Mouse (Mus musculus) yolk sac, embryonic 10.5 days (tissue): ENCODE results near the gene Eif2ak4.

Source experiments
- DNase-seq: peaks from one replicate; pipeline ENCODE4 v3.0.0-alpha.2; 2017; ENCODE audit warnings: low spot score

The Eif2ak4 gene

GRCm38 (mm10) chr2:118464450-118464849, 76.0 kb downstream of the Eif2ak4 start:
- DNase-seq = no peak

DNA sequence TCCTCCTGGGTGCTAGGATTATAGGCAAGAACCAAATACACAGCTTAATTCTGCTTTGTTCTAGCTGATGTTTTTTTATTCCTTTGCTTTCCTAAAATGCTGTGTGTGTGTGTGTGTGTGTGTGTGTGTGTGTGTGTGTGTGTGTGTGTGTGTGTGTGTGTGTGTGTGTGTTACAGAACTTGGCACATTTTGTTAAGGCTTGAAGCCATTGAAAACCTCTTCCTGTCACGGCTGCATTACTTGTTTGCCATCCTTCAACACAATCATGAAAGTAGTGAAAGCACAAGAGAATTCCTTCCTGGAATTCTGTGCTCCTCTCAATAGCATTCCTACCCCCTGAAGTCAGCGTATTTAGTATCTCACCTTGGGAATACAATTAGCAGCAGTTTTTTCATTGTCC, 77.5 kb downstream of the Eif2ak4 start:
- no peak for DNase-seq

GRCm38 (mm10) chr2:118466601-118467000, 78.2 kb downstream of the Eif2ak4 start:
- DNase-seq = no peak

- no peak for DNase-seq
Observed at GRCm38 (mm10) chr2:118468354-118468753, 79.9 kb downstream of the Eif2ak4 start.

DNA sequence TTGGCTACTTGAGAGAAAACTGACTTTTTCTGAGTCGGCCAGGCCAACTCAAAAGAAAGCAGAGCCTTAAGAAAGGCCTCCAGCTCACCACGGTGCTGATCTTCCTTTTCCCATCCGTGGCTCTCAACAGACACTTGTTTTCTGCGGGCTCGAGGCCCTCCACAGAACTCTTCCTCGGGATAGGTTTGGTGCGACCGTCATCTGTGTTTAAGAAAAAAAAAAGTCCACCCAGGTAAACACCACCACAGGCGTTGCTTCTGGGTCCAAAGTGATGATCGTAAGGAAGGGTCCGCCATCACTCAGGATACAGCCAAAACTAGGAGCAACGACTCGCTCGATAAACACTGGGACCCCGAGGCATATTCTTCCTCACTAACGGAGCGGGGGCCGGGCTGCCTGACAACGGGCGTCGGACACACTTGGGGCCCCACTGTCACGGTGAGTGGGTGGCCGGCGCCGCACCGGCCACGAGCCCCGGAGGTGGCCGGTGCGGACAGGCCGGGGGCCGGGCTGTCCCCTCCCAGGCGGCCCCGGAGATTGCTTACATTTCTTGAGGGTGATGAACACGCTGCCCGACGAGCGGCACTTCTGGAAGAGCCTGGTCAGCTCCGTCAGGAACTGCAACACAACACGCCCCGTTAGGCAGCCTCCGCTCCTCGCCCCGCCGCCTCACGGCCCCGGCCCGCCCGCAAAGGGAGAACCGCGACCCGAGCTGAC, 90.6 kb downstream of the Eif2ak4 start:
- DNase-seq = no peak

- peak; percentile 92 for DNase-seq
Observed at GRCm38 (mm10) chr2:118479550-118479909, 91.1 kb downstream of the Eif2ak4 start, which contains the start of gene Srp14. TSS of gene Srp14 (minus strand) at chr2:118479711.

GRCm38 (mm10) chr2:118480886-118481285, 92.5 kb downstream of the Eif2ak4 start:
- DNase-seq = no peak

GRCm38 (mm10) chr2:118483032-118483431, 94.6 kb downstream of the Eif2ak4 start:
- no peak for DNase-seq

DNA sequence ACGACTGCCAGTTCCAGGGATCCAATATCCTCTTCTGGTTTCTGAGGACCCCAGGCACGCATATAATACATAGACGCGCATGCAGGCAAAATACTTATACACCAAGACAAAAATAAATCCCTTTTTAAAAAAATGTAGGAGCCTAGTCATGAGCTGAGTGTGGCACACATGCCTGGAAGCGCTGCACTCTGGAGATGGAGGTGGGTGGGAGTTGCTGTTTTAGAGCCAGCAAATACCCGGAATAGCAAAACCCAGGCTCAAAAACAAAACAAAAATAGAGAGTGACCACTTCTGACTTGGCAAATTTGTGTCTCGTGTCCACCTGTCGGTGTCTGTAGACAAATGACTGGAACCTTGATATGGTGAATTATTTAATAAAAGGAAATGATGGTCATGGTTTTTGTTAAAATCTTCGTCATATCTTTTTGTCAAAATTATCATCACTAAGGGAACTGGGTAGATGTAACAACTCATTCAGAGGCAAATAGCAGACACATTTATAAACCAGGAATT, 96.0 kb downstream of the Eif2ak4 start:
- DNase-seq = no peak

DNA sequence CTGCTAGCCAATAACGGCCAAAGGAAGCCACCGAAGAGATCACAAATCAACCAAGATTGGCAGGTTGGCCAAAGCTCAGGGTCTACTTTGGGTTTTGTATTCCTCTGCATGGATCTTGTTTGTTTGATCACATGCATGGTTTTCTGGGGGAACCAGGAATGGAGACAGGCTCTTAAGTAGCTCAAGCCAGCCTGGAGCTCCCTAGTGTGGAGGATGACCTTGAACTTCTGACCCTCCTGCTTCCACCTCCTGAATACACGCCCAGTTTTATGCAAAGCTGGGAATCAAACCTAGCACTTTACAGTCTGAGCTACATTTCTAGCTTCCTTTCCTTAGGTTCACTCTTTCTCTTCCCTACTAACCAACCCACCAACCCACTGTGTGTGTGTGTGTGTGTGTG, 97.0 kb downstream of the Eif2ak4 start:
- no peak for DNase-seq

GRCm38 (mm10) chr2:118486933-118487332, 98.5 kb downstream of the Eif2ak4 start:
- DNase-seq = peak; percentile 73

- DNase-seq = no peak
Observed at GRCm38 (mm10) chr2:118487806-118488205, 99.4 kb downstream of the Eif2ak4 start.

DNA sequence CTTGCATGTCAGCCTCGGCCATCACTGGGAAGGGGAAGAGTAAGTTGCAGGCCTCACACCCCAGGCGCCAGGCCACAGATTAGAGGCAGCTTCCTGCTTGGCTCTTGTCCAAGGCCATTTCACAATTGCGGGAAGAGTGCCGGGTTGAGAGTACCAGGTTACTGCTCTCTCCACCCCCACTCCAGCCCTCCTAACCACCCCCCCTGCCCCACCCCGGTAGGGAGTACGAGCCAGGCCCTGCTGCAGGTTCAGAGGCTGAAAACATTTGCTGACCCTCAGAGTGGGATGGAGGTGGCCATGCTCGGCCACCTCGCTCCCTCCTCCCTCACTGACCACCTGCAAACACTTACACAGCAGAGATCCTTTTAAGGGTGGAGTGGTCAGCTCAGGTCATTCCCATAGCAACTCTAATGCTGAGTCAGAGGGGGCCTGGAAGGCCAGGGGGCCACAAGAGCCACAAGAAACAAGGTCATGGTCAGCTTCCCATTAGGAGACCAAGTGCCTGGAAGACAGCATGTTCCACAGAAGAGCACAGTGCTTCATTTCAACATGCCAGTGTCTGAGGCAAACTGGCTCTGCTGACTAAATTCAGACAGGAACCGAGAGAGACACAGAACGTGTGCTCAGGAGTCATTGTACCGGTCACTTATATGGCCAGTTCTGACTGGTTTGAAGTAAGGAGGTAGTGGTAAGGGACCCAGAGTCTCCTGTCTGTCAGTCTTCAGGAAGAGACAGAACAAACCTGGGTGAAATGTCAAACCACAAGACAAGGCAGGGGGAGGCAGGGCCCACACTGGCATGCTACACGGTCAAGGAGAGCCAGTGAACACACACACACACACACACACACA, 102.0 kb downstream of the Eif2ak4 start:
- DNase-seq = peak; percentile 85

GRCm38 (mm10) chr2:118491281-118491731, 102.9 kb downstream of the Eif2ak4 start:
- peak; percentile 53 for DNase-seq

GRCm38 (mm10) chr2:118491741-118492395, 103.5 kb downstream of the Eif2ak4 start:
- no peak for DNase-seq

- no peak for DNase-seq
Observed at GRCm38 (mm10) chr2:118495024-118495423, 106.6 kb downstream of the Eif2ak4 start.

- DNase-seq = no peak
Observed at GRCm38 (mm10) chr2:118497890-118498289, 109.5 kb downstream of the Eif2ak4 start.

GRCm38 (mm10) chr2:118498476-118498875, 110.1 kb downstream of the Eif2ak4 start:
- no peak for DNase-seq

- no peak for DNase-seq
Observed at GRCm38 (mm10) chr2:118499135-118499961, 110.9 kb downstream of the Eif2ak4 start.

DNA sequence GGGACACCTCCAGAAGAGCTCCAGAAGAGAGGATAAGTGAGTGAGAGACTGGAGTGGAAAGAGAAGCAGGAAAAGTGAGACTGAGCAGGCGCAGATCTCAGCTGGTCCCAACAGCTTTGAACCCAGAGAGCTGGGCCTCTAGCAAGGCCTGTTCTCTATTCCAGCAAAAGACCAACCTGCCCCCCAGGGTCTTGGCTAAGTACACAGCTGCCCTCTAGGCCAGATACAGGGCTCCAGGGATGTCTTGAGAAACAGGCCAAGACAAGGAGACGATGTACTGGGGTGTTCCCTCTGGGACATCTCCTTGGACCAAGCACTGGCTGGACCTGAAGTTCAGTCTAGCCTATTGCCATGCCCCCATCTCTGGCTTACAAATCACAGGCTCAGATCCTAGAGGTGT, 111.8 kb downstream of the Eif2ak4 start:
- no peak for DNase-seq

- DNase-seq = no peak
Observed at GRCm38 (mm10) chr2:118507126-118507525, 118.7 kb downstream of the Eif2ak4 start.
